Mouse (Mus musculus): ENCODE data around the gene Mybpc2. TPM values are rescaled to one million over a fixed set of nuclear protein-coding genes. Genes with fewer than 3 reads are reported as not detected.
A peak's percentile ranks its signal among the peaks of the same experiment; 100 is the strongest.

Mybpc2 gene
- polyA plus RNA-seq, 1 experiment: not detected

DNA sequence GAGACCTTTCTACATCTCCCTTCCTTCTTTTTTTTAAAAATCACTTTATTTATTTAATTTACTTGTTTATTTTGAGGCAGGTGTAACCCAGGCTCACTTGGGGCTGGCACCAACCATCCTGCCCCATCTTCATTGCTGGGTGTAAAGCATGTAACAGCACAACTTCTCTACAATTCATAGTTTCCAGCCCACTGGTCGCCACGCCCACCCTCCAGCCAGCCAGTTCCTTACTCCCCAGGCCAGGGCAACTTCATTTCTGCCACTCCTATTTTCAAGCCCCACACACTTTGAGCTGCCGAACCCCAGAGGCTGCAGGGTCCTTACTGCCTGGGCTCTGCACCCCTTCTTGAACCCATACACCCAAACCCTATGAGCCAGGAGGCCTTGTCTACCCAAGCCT is 3.5 kb downstream of the Mybpc2 start:
- no peak for TF ChIP-seq POLR2A (IDR thresholded peaks at IDR 0.05; ENCODE audit: borderline replicate concordance, extremely low read depth, insufficient read depth, insufficient read length, poor library complexity, severe bottlenecking)
- no peak for TF ChIP-seq CTCF (IDR thresholded peaks at IDR 0.05; ENCODE audit: borderline replicate concordance, extremely low read depth, insufficient read depth, insufficient read length)
- DNase-seq (ENCODE audit: low read depth): no peak

DNA sequence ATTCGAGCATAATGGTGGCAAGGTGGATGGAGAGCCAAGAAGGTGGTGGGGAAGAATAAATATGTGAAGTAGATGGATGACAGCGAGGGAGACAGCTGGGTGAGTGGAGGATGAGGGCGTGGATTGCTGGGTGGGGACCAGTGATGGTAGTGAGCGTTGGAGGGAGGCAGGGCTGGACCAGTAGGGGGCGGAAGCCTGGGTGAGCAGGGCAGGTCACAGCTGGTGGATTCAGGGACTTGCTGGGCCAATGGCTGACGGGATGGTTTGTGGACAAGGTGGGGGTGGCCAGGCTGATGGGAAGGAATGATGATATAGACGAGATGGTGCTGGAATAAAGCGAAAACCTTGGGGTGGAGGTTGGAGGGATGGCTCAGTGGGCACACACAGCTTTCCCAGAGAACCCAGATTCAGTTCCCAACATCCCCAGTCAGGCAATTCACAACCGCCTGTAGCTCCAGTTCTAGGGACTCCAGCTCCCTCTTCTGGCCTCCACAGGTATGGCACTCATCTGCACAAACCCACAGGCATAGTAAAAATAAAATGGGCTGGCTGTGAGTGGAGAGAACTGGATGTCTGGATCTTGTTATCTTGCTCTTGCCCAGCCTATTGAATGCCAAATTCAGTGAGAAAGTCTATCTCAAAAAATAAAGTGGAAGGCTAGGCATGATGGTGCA is 5.1 kb downstream of the Mybpc2 start:
- no peak for DNase-seq (ENCODE audit: low read depth)
- TF ChIP-seq CTCF (IDR thresholded peaks at IDR 0.05; ENCODE audit: borderline replicate concordance, extremely low read depth, insufficient read depth, insufficient read length) (peak; percentile 36; the same call in 1 of the 2 replicates), POLR2A (IDR thresholded peaks at IDR 0.05; ENCODE audit: borderline replicate concordance, extremely low read depth, insufficient read depth, insufficient read length, poor library complexity, severe bottlenecking) (no peak)

DNA sequence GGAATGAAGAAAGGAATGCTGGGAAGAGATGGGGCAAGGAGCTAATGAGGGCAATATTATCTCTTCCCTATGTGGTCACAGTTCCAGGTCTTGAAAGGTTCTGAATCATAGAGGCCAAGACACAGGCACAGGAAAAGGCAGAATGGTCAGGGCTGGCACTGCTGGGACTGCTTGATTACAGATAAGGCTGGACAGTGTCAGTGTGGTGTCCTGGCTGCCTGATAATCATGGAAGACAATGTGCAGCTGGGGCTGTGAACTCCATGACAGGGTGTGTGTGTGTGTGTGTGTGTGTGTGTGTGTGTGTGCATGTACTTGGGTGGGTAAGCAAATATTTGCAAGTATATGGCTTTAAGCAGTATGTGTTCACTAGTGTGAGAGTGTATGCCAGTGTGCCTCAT is 17.0 kb downstream of the Mybpc2 start:
- TF ChIP-seq CTCF (IDR thresholded peaks at IDR 0.05; ENCODE audit: borderline replicate concordance, extremely low read depth, insufficient read depth, insufficient read length) (no peak), POLR2A (IDR thresholded peaks at IDR 0.05; ENCODE audit: borderline replicate concordance, extremely low read depth, insufficient read depth, insufficient read length, poor library complexity, severe bottlenecking) (no peak)
- DNase-seq (ENCODE audit: low read depth): no peak

DNA sequence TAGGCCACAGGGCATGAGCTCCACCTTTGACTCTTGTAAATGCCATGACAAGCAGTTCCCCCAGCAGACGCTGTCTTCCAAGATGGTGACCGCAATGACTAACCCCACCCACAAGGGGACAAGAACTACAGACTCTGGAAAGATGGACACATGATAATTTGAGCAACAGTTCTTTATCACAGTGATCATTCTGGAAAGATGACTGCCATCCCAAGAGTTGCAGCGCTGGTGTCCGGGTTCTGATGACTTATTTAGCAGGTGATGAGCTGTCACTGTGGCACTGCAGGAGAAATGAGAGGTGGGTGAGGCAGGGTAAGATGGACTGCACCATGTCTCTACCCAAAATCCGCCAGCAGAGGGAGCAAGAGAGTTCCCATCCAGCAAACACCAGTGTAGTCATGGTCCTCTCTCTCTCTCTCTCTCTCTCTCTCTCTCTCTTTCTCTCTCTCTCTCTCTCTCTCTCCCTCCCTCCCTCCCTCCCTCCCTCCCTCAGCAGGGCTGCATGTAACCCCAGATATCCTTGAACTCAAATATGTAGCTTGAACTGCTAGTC is 22.8 kb downstream of the Mybpc2 start:
- TF ChIP-seq POLR2A (IDR thresholded peaks at IDR 0.05; ENCODE audit: borderline replicate concordance, extremely low read depth, insufficient read depth, insufficient read length, poor library complexity, severe bottlenecking) (no peak), CTCF (IDR thresholded peaks at IDR 0.05; ENCODE audit: borderline replicate concordance, extremely low read depth, insufficient read depth, insufficient read length) (peak; percentile 80)
- peak; percentile 81 for DNase-seq (ENCODE audit: low read depth)

DNA sequence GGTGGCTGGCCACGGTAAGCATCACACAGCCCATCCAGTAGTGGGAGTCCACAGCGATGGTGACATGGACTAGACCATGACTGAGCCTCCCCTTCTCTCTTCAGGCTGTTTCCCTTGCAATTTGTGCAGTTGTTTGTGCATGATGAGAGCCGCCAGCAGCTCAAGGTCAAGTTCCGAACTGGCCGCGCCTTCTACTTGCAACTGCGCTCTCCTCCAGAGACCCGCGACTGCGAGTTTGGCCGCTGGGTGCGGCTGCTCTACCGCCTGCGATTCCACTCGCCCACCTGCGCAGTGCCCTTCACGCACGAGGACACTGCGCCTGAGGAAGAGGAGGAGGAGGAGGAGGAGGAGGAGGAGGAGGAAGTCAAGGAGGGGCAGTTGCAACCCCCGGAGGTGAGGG is 24.4 kb downstream of the Mybpc2 start:
- no peak for DNase-seq (ENCODE audit: low read depth)
- no peak for TF ChIP-seq CTCF (IDR thresholded peaks at IDR 0.05; ENCODE audit: borderline replicate concordance, extremely low read depth, insufficient read depth, insufficient read length)
- TF ChIP-seq POLR2A (IDR thresholded peaks at IDR 0.05; ENCODE audit: borderline replicate concordance, extremely low read depth, insufficient read depth, insufficient read length, poor library complexity, severe bottlenecking): no peak

DNA sequence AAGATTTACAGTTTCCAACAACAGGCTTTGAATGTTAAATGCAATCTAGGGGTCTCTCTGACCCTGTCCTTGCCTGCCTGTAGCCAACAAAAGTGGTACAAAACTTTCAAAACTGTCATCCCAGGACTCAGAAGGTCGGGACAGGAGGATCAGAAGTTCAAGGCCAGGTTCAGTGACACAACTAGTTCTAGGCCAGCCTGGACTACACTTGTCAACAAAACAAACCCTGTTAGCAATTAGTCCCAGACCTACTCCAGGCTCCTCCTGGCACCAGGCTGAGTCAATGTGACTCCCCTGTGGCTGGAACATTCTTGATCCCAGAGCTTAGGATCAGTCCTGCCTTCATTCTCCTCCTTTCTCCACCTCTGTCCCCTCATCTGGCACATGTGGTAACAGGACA is 25.5 kb downstream of the Mybpc2 start:
- no peak for DNase-seq (ENCODE audit: low read depth)
- TF ChIP-seq CTCF (IDR thresholded peaks at IDR 0.05; ENCODE audit: borderline replicate concordance, extremely low read depth, insufficient read depth, insufficient read length) (no peak), POLR2A (IDR thresholded peaks at IDR 0.05; ENCODE audit: borderline replicate concordance, extremely low read depth, insufficient read depth, insufficient read length, poor library complexity, severe bottlenecking) (no peak)

DNA sequence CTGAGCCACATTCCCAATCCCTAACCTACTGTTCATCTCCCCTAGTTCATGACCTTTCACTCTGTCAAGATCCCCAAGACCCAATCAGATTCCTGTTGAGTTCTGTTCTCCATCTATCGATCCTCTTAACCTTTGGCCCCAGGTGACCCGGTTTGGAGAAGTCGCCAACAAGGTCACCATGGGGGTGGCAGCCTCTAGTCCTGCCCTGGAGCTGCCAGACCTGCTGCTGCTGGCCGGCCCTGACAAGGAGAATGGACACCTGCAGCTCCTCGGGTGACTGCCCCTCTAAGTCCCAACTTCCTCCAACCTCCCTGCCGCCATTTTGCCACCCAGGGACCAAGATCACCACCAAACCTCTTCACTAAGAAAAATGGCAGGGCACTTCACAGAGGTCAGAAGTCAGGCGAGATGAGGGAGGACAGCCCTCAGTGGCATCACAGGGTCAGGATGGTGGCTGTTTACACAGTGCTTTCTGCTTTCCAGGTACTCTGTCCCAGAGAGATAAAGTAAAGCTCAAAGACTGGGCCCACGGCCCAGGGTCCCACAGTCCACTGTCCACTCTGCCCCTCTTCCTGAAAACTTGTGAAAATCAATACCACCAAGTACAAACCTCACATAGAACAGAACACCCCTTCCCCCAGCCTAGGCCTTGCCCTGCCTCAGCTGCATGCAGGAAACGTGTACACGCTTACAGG is 26.9 kb downstream of the Mybpc2 start:
- no peak for DNase-seq (ENCODE audit: low read depth)
- no peak for TF ChIP-seq POLR2A (IDR thresholded peaks at IDR 0.05; ENCODE audit: borderline replicate concordance, extremely low read depth, insufficient read depth, insufficient read length, poor library complexity, severe bottlenecking)
- no peak for TF ChIP-seq CTCF (IDR thresholded peaks at IDR 0.05; ENCODE audit: borderline replicate concordance, extremely low read depth, insufficient read depth, insufficient read length)

DNA sequence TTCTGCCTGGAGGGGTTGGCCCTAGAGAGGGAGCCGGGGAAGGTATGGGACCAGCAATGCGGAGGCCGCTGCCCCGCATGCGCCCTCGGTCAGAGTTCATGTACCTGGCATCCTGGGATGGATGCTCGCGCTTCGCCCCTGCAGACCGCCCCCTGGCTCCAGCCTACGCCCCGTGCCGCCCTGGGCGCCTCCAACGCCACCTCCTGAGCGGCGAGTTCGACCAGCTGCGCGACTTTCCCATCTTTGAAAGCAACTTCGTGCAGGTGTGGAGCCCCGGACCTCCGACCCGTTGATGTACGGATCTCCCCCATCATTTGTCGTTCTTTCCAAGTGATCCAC is 27.7 kb downstream of the Mybpc2 start:
- TF ChIP-seq POLR2A (IDR thresholded peaks at IDR 0.05; ENCODE audit: borderline replicate concordance, extremely low read depth, insufficient read depth, insufficient read length, poor library complexity, severe bottlenecking): no peak
- no peak for TF ChIP-seq CTCF (IDR thresholded peaks at IDR 0.05; ENCODE audit: borderline replicate concordance, extremely low read depth, insufficient read depth, insufficient read length)
- no peak for DNase-seq (ENCODE audit: low read depth)

DNA sequence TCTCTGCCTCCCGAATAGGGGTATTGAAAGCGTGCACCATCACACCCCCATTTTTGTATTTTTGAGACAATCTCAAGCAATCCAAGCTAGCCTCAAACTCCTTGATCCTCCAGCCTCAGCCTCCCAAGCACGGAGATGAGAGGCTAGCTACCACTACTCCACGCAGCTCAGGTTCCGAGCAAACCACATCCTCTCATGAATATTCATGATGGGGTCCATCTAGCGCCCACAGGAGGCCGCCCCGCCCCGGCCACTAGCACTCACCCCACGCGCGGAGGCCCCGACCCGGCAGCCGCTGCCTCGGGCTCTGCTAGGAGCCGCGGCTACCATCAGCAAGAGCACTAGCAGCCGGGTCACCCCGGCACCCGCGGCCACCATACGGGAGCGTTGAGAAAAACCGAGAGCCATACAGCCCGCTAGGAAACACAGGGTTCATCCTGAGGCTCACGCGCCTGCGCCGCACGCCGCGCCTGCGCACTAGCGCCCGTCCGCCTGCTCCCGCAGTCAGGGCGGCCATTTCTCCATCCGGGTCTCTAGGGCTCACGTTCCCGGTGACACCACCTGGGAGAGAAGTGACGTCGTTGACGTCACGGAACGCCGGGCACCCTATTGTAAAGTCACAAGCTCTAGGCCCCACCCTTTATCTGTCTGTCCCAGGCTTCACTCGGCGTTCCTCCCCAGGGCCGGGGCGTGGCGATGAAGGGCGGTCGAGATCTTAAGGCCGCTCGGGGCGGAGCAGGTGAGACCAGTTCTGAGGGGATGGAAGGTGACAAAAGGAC is 28.3 kb downstream of the Mybpc2 start, which contains the start of the genes Emc10 and Fam71e1:
Emc10 (minus strand) TSS at position 538 of the 779 bp plus-strand sequence.
Fam71e1 (plus strand) TSS at position 590 of the 779 bp plus-strand sequence.
- peak; percentile 71 for TF ChIP-seq POLR2A (IDR thresholded peaks at IDR 0.05; ENCODE audit: borderline replicate concordance, extremely low read depth, insufficient read depth, insufficient read length, poor library complexity, severe bottlenecking)
- TF ChIP-seq CTCF (IDR thresholded peaks at IDR 0.05; ENCODE audit: borderline replicate concordance, extremely low read depth, insufficient read depth, insufficient read length): no peak

DNA sequence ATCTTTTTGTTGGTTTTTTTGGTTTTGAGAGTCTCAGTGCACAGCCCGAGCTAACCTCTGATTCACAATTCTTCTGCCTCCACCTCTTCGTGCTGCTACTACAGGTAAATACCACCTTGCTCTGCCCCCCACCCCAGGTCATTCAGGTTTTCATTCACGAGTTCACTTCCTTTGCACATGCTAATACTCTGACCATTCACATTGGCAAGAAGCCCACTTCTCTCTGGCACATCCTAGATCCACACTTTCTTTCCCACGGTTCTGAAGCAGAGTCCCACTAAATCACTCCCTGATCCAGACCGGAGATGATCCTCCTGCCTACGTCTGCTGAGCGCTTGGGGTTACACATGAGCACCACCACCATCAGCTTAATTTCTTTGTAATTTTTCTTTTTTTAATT is 29.4 kb downstream of the Mybpc2 start:
- TF ChIP-seq CTCF (IDR thresholded peaks at IDR 0.05; ENCODE audit: borderline replicate concordance, extremely low read depth, insufficient read depth, insufficient read length): no peak
- no peak for TF ChIP-seq POLR2A (IDR thresholded peaks at IDR 0.05; ENCODE audit: borderline replicate concordance, extremely low read depth, insufficient read depth, insufficient read length, poor library complexity, severe bottlenecking)
- no peak for DNase-seq (ENCODE audit: low read depth)

More for the DNA sequence above, 28.3 kb downstream of the Mybpc2 start, which contains the start of the genes Emc10 and Fam71e1:
- peak; percentile 99 for DNase-seq (ENCODE audit: low read depth)

DNA sequence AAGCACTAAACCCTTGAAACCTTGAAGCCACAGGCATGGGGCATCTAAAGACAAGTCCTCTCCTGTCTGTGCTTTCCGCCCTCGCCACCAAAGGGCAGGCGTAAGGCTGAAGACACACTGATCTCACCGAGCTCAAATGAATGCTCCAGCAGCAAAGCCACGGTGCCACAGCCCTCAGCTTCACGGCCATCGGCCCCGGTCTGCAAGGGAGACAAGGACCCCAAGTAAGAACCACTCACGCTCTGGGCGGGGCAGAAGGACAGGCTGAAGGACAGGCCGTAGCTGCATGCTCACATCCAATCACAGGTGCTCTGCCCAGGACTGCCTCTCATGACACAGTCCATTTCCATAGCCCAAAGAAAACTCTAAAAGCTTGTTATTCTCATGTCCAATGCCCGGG is 29.8 kb downstream of the Mybpc2 start:
- TF ChIP-seq POLR2A (IDR thresholded peaks at IDR 0.05; ENCODE audit: borderline replicate concordance, extremely low read depth, insufficient read depth, insufficient read length, poor library complexity, severe bottlenecking): no peak
- no peak for DNase-seq (ENCODE audit: low read depth)
